Mouse (Mus musculus) adrenal gland, postnatal 25 days (tissue): Measurements from ENCODE around the gene Il11ra1. TPM values are rescaled to one million over a fixed set of nuclear protein-coding genes. Genes with fewer than 3 reads are reported as not detected.
"Not testable (repeated sequence)": the region's sequence is repeated elsewhere in the genome, so short reads cannot be mapped to it uniquely, and the experiment has no call there.

ENCODE experiments used
- DNase-seq: peaks from one replicate; pipeline ENCODE4 v3.0.0; 2021; ENCODE audit warnings: mixed read lengths
- long read RNA-seq: library from polyadenylated mRNA; stranded (forward); transcript quantifications from one replicate; pipeline ENCODE4 v2.0.0, GENCODE M21; 2021
- total RNA-seq: library from RNA; stranded (reverse); gene quantifications from 2 replicates; pipeline ENCODE4 v1.2.3, GENCODE M21; 2021

Gene Il11ra1
- 56.7 and 83.4 TPM in 2 replicates for total RNA-seq
- long read RNA-seq, transcript Il11ra1-201 (13 exons, 2,009 nt): major isoform, 76 of 106 reads
- long read RNA-seq, partial matches to known transcripts: 16 of 106 reads
- long read RNA-seq, other reads (novel, unspliced or antisense): 12 of 106 reads

- DNase-seq: not testable (repeated sequence)
Measured at GRCm38 (mm10) chr4:41699783-41700182, at the start of gene Il11ra1. Gene Il11ra1, plus strand, starts transcription at chr4:41699989.

GRCm38 (mm10) chr4:41653296-41653695 lies 46.5 kb upstream of the Il11ra1 start:
- peak; percentile 78 for DNase-seq

- DNase-seq: no peak
Measured at GRCm38 (mm10) chr4:41653730-41654129, 46.1 kb upstream of the Il11ra1 start.

- DNase-seq: peak; percentile 71
Measured at GRCm38 (mm10) chr4:41654217-41654616, 45.6 kb upstream of the Il11ra1 start.

GRCm38 (mm10) chr4:41655525-41655924 lies 44.3 kb upstream of the Il11ra1 start:
- no peak for DNase-seq

GRCm38 (mm10) chr4:41658566-41659384 lies 41.0 kb upstream of the Il11ra1 start:
- DNase-seq: peak; percentile 61

- no peak for DNase-seq
Measured at GRCm38 (mm10) chr4:41659556-41659955, 40.2 kb upstream of the Il11ra1 start.

- DNase-seq: no peak
Measured at GRCm38 (mm10) chr4:41660851-41661430, 38.8 kb upstream of the Il11ra1 start.

- no peak for DNase-seq
Measured at GRCm38 (mm10) chr4:41662723-41663122, 37.1 kb upstream of the Il11ra1 start.

- DNase-seq: no peak
Measured at GRCm38 (mm10) chr4:41663614-41664013, 36.2 kb upstream of the Il11ra1 start.

- DNase-seq: no peak
Measured at GRCm38 (mm10) chr4:41664533-41664932, 35.3 kb upstream of the Il11ra1 start.

- DNase-seq: peak; percentile 61
Measured at GRCm38 (mm10) chr4:41665009-41665675, 34.6 kb upstream of the Il11ra1 start.

- no peak for DNase-seq
Measured at GRCm38 (mm10) chr4:41666646-41667045, 33.1 kb upstream of the Il11ra1 start.

GRCm38 (mm10) chr4:41670836-41671235 lies 29.0 kb upstream of the Il11ra1 start:
- no peak for DNase-seq

- no peak for DNase-seq
Measured at GRCm38 (mm10) chr4:41671500-41671899, 28.3 kb upstream of the Il11ra1 start.

- DNase-seq: no peak
Measured at GRCm38 (mm10) chr4:41671963-41672480, 27.8 kb upstream of the Il11ra1 start.

- DNase-seq: no peak
Measured at GRCm38 (mm10) chr4:41672522-41672963, 27.2 kb upstream of the Il11ra1 start.

GRCm38 (mm10) chr4:41673186-41673585 lies 26.6 kb upstream of the Il11ra1 start:
- DNase-seq: no peak

- peak; percentile 50 for DNase-seq
Measured at GRCm38 (mm10) chr4:41676248-41677005, 23.4 kb upstream of the Il11ra1 start.

- peak; percentile 84 for DNase-seq
Measured at GRCm38 (mm10) chr4:41677006-41677629, 22.7 kb upstream of the Il11ra1 start.

GRCm38 (mm10) chr4:41678863-41679262 lies 20.9 kb upstream of the Il11ra1 start:
- no peak for DNase-seq
